Mouse (Mus musculus) forebrain, embryonic 13.5 days (tissue): Measurements from ENCODE around the gene Cldn5. TPM values are rescaled to one million over a fixed set of nuclear protein-coding genes. Genes with fewer than 3 reads are reported as not detected.

Source experiments
- polyA plus RNA-seq: library from polyadenylated mRNA; unstranded; fragments of >200 nt; fragmentation: Nextera tagmentation; extraction: Ambion mirVana; gene quantifications from 2 replicates; pipeline ENCODE4 v1.2.1, GENCODE M21; 2015

The Cldn5 gene
- polyA plus RNA-seq, 1 experiment from 2014 or later = 53.2 TPM

Other genes with a start within 250 kb of the Cldn5 start
- gene Tbx1, start 186.2 kb upstream of the Cldn5 start, polyA plus RNA-seq = 0.39 and 0.56 TPM in 2 replicates
- gene Gp1bb, start 154.4 kb upstream of the Cldn5 start, polyA plus RNA-seq = 5.1 and 6.0 TPM in 2 replicates
- gene Gm49601, start 150.4 kb upstream of the Cldn5 start, polyA plus RNA-seq = 10.0 and 18.2 TPM in 2 replicates
- 115 and 120 TPM in 2 replicates for gene Sept5, start 146.9 kb upstream of the Cldn5 start, polyA plus RNA-seq
- 114 and 118 TPM in 2 replicates for gene Ufd1, start 34.9 kb downstream of the Cldn5 start, polyA plus RNA-seq
- 48.7 and 51.3 TPM in 2 replicates for gene Cdc45, start 35.1 kb downstream of the Cldn5 start, polyA plus RNA-seq
- gene 2510002D24Rik, start 59.7 kb downstream of the Cldn5 start, polyA plus RNA-seq = 26.1 and 29.6 TPM in 2 replicates
- gene Gm28539, start 59.7 kb downstream of the Cldn5 start, polyA plus RNA-seq = not detected in 2 replicates
- 78.6 and 87.4 TPM in 2 replicates for gene Mrpl40, start 100.0 kb downstream of the Cldn5 start, polyA plus RNA-seq
- 21.4 and 25.8 TPM in 2 replicates for gene Hira, start 100.2 kb downstream of the Cldn5 start, polyA plus RNA-seq